Comparison of ENCODE assay signal across 8 mouse cellular contexts in genomic region chr4:32249748-32250332, GRCm38 (mm10). TPM values are rescaled to one million over a fixed set of nuclear protein-coding genes. Genes with fewer than 3 reads are reported as not detected.
DNase-seq lines count a peak whose midpoint lies in the region; ATAC-seq and TF ChIP-seq lines count a peak whose summit lies in the region.

No protein-coding gene starts in this region.

- H3K27me3 ChIP-seq in intestine, postnatal 0 days (replicated peaks; ENCODE audit: control insufficient read depth, insufficient read depth, low read length), result peaks cover 5% of the 10 kb centered on the region
- H3K27me3 ChIP-seq in neural tube, embryonic 14.5 days (ENCODE audit: control insufficient read depth, insufficient read depth, low read length), result no peaks in the 10 kb centered on the region

- peak; percentile 31 for ATAC-seq in activated CD4-positive, CD25-positive, alpha-beta regulatory T cell, adult 4 months
- no peak for ATAC-seq in intestine, postnatal 0 days
- peak; percentile 39; the same call in 1 of the 2 replicates for ATAC-seq in neural tube, embryonic 14.5 days (ENCODE audit: low read depth)

- WGBS in intestine, postnatal 0 days, result 72% methylated on average over 15 of the region's 15 CpGs
- 50% methylated on average over 15 of the region's 15 CpGs for WGBS in lung, adult 2 months
- WGBS in neural tube, embryonic 14.5 days, result 59% methylated on average over 15 of the region's 15 CpGs

- H3K36me3 ChIP-seq in intestine, postnatal 0 days (ENCODE audit: control insufficient read depth, insufficient read depth), result no peaks in the 10 kb centered on the region
- H3K36me3 ChIP-seq in neural tube, embryonic 14.5 days (ENCODE audit: control insufficient read depth, insufficient read depth, low read length), result no peaks in the 10 kb centered on the region

- no peak for TF ChIP-seq POLR2A in lung, adult 2 months (IDR thresholded peaks at IDR 0.05; ENCODE audit: borderline replicate concordance, extremely low read depth, low read depth, low read length)

- no peak; the same call in 1 of the 2 replicates for TF ChIP-seq CTCF in left cerebral cortex, adult 2 months (IDR thresholded peaks at IDR 0.05)
- no peak for TF ChIP-seq CTCF in gastrocnemius, adult 2 months (IDR thresholded peaks at IDR 0.05)
- TF ChIP-seq CTCF in intestine, postnatal 0 days (IDR thresholded peaks at IDR 0.05; ENCODE audit: low read depth), result no peak
- no peak for TF ChIP-seq CTCF in lung, adult 2 months (IDR thresholded peaks at IDR 0.05; ENCODE audit: insufficient read depth, low read length)

- H3K4me1 ChIP-seq in intestine, postnatal 0 days (replicated peaks; ENCODE audit: control insufficient read depth, insufficient read depth, low read length), result no peaks in the 10 kb centered on the region; the same call in 1 of the 2 replicates
- peaks cover 18% of the 10 kb centered on the region for H3K4me1 ChIP-seq in lung, adult 2 months (ENCODE audit: control insufficient read depth, insufficient read depth, low read length)
- peaks cover 20% of the 10 kb centered on the region for H3K4me1 ChIP-seq in neural tube, embryonic 14.5 days (ENCODE audit: control insufficient read depth, insufficient read depth, low read length)

- DNase-seq in left cerebral cortex, adult 2 months (ENCODE audit: extremely low spot score in 1 of 2, low spot score in 2 of 2), result peak in 1 of 2 experiments; percentile 17
- no peak for DNase-seq in left cerebral cortex, adult 8-10 months (ENCODE audit: low spot score in 2 of 2)
- peak; percentile 59 for DNase-seq in gastrocnemius, adult 2 months
- DNase-seq in lung, adult 2 months, result peak; percentile 46
- no peak for DNase-seq in urinary bladder, postnatal 4 days (ENCODE audit: low spot score in 2 of 2)

- H3K27ac ChIP-seq in left cerebral cortex, adult 2 months, result peak overlapping the region; percentile 82
- H3K27ac ChIP-seq in gastrocnemius, adult 2 months, result peak overlapping the region; percentile 78
- H3K27ac ChIP-seq in intestine, postnatal 0 days (ENCODE audit: low read depth, low read length), result peak overlapping the region; percentile 51
- peak overlapping the region; percentile 52 for H3K27ac ChIP-seq in neural tube, embryonic 14.5 days (ENCODE audit: low read depth, low read length)

- no peaks in the 10 kb centered on the region for H3K9me3 ChIP-seq in intestine, postnatal 0 days (ENCODE audit: control insufficient read depth)
- H3K9me3 ChIP-seq in neural tube, embryonic 14.5 days (ENCODE audit: control insufficient read depth, low read length), result no peaks in the 10 kb centered on the region

- intact Hi-C loops in left cerebral cortex, adult 2 months (cut with DNase I), result loop anchor here (2.0 to 10.0 kb wide), 2 partner anchors 55 to 195 kb away; no protein-coding TSS in a partner anchor
- intact Hi-C loops in gastrocnemius, adult 2 months (cut with DNase I), result loop anchor here (2.0 to 5.0 kb wide), 4 partner anchors 37 to 287 kb away; no protein-coding TSS in a partner anchor

- peak overlapping the region; percentile 37 for H3K4me3 ChIP-seq in left cerebral cortex, adult 2 months
- H3K4me3 ChIP-seq in gastrocnemius, adult 2 months, result peak overlapping the region; percentile 74
- peak overlapping the region; percentile 30 for H3K4me3 ChIP-seq in intestine, postnatal 0 days (ENCODE audit: low read depth, low read length)
- peak overlapping the region; percentile 56 for H3K4me3 ChIP-seq in lung, adult 2 months (replicated peaks; ENCODE audit: extremely low read depth, low read depth, low read length)
- H3K4me3 ChIP-seq in neural tube, embryonic 14.5 days (ENCODE audit: low read depth, low read length), result no peak overlapping the region

- H3K4me2 ChIP-seq in intestine, postnatal 0 days (replicated peaks; ENCODE audit: low read depth), result peak overlapping the region; percentile 59
- peak overlapping the region; percentile 17; the same call in 1 of the 2 replicates for H3K4me2 ChIP-seq in neural tube, embryonic 14.5 days (ENCODE audit: low read depth, low read length)

- 0 out of 2 replicates have a peak overlapping the region, but pooled peaks have one; percentile 4 for H3K9ac ChIP-seq in intestine, postnatal 0 days (ENCODE audit: low read depth, low read length)
- H3K9ac ChIP-seq in neural tube, embryonic 14.5 days (replicated peaks; ENCODE audit: low read depth, low read length), result no peak overlapping the region

RNA-seq across cellular contexts. Expression of gene Bach2, which starts 11.2 kb away (rescaled TPM):
- 10 to 100 TPM; 20.8 to 25.8 TPM for total RNA-seq in left cerebral cortex, adult 2 months (2021)
- total RNA-seq in left cerebral cortex, adult 8-10 months (2022), result 10 to 100 TPM in 3 of 4 experiments, 1 to 10 TPM in 1; 9.6 to 22.4 (median 15.1) TPM
- 10 to 100 TPM; 11.8 to 17.2 TPM for polyA plus RNA-seq in activated CD4-positive, CD25-positive, alpha-beta regulatory T cell, adult 4 months (2017; shearing (Covaris generic))
- total RNA-seq in gastrocnemius, adult 2 months (2021), result 1 to 10 TPM; 2.3 to 4.3 TPM
- 1.1 and 1.4 TPM in 2 replicates for polyA plus RNA-seq in intestine, postnatal 0 days (2015; fragmentation: Nextera tagmentation; extraction: Ambion mirVana)
- polyA plus RNA-seq in lung, adult 2 months (2012; rRNA removed), result 3.8 and 7.5 TPM in 2 replicates
- 32.4 and 40.0 TPM in 2 replicates for polyA plus RNA-seq in neural tube, embryonic 14.5 days (2014; fragmentation: Nextera tagmentation; extraction: Ambion mirVana)

Comparison
In these comparisons a context has a peak if more than half of its experiments do, and no peak if none do; other contexts are left out.
1. DNase-seq: peak in gastrocnemius, adult 2 months (single experiment) and lung, adult 2 months (single experiment); none in left cerebral cortex, adult 8-10 months (0 of 2) and urinary bladder, postnatal 4 days (0 of 2).
2. Peak in every context shown above with its lines, with median percentiles within 50 percentile points of each other: H3K27ac ChIP-seq.